In the genomic region with DNA sequence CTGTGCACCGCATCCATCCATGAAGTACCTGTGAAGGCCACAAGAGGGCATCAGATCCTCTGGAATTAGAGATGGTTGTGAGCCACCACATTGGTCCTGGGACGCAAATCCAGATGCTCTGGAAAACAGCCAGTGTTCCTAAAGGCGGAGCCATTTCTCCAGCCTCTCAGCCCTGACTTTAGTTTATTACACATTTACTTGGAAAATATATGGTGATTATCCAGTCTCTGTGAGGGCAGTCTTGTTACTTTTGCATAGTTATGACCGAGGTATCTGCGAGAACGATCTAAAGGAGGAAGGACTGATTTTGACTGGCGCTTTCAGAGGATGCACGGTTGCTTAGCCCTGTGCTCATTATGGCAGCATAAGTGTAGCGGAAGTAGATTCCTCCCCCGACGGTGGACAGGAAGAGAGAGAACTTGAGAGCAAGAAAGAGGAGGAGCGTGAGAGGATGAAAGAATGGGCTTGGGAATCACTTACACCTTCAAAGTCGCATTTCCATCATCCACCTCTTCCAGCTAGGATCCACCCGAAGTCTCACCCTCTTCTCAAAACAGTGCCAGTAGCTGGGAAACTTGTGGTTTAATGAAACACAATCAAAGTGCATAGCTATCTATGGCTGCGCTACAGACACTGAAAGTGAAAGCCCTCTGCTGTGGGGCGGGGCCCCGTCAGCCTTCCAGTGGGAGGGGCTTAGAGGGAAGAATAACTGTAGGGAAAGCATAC, we compare ENCODE assay signal across 8 mouse cellular contexts. TPM values are rescaled to one million over a fixed set of nuclear protein-coding genes. Genes with fewer than 3 reads are reported as not detected.
DNase-seq lines count a peak whose midpoint lies in the region; ATAC-seq and TF ChIP-seq lines count a peak whose summit lies in the region.

No protein-coding gene starts in this region.

- H3K27ac ChIP-seq in embryonic facial prominence, embryonic 13.5 days, result peak overlapping the region; percentile 88
- peak overlapping the region; percentile 67 for H3K27ac ChIP-seq in limb, embryonic 14.5 days (replicated peaks; ENCODE audit: low read depth, low read length)
- peak overlapping the region; percentile 48 for H3K27ac ChIP-seq in midbrain, postnatal 0 days (ENCODE audit: low read depth, low read length)

- peak; percentile 56; the same call in 1 of the 2 replicates for ATAC-seq in embryonic facial prominence, embryonic 13.5 days (ENCODE audit: insufficient number of reproducible peaks, insufficient read depth, low FRiP score, low TSS enrichment, low read depth)
- ATAC-seq in limb, embryonic 14.5 days (ENCODE audit: low FRiP score, low read depth), result peak; percentile 92
- peak; percentile 90 for ATAC-seq in midbrain, postnatal 0 days (ENCODE audit: low FRiP score)

- peak; percentile 84 for DNase-seq in 416B (ENCODE audit: low read depth)
- peak; percentile 84 to 86 for DNase-seq in adrenal gland, postnatal 36 days
- DNase-seq in heart, adult 8-10 months (ENCODE audit: low spot score), result peak; percentile 89
- DNase-seq in kidney, adult 9 months, result peak; percentile 93
- peak; percentile 97 for DNase-seq in limb, embryonic 14.5 days (ENCODE audit: low spot score)
- DNase-seq in midbrain, postnatal 0 days (ENCODE audit: low spot score), result peak; percentile 92
- peak; percentile 33 to 55 for DNase-seq in spleen, postnatal 14 days (ENCODE audit: low spot score in 2 of 2)

- WGBS in embryonic facial prominence, embryonic 13.5 days, result 8% methylated on average over 17 of the region's 17 CpGs
- 7% methylated on average over 17 of the region's 17 CpGs for WGBS in limb, embryonic 14.5 days
- 14% methylated on average over 17 of the region's 17 CpGs for WGBS in midbrain, postnatal 0 days

- no peaks in the 10 kb centered on the region; the same call in 1 of the 2 replicates for H3K4me1 ChIP-seq in embryonic facial prominence, embryonic 13.5 days
- 0 out of 2 replicates have a peak, but pooled peaks cover 3% of the 10 kb centered on the region for H3K4me1 ChIP-seq in limb, embryonic 14.5 days (ENCODE audit: control insufficient read depth, insufficient read depth, low read length)
- no peaks in the 10 kb centered on the region for H3K4me1 ChIP-seq in midbrain, postnatal 0 days (ENCODE audit: insufficient read depth, low read length)

- peak overlapping the region; percentile 65 for H3K4me2 ChIP-seq in embryonic facial prominence, embryonic 13.5 days
- peak overlapping the region; percentile 49 for H3K4me2 ChIP-seq in limb, embryonic 14.5 days (replicated peaks; ENCODE audit: low read depth, low read length, severe bottlenecking)
- peak overlapping the region; percentile 43 for H3K4me2 ChIP-seq in midbrain, postnatal 0 days (ENCODE audit: low read depth, low read length, poor library complexity, severe bottlenecking)

- 0 out of 2 replicates have a peak, but pooled peaks cover 5% of the 10 kb centered on the region for H3K27me3 ChIP-seq in embryonic facial prominence, embryonic 13.5 days
- H3K27me3 ChIP-seq in limb, embryonic 14.5 days (ENCODE audit: control insufficient read depth, insufficient read depth, low read length), result no peaks in the 10 kb centered on the region
- H3K27me3 ChIP-seq in midbrain, postnatal 0 days (ENCODE audit: insufficient read depth, low read length), result no peaks in the 10 kb centered on the region

- H3K36me3 ChIP-seq in embryonic facial prominence, embryonic 13.5 days, result no peaks in the 10 kb centered on the region
- no peaks in the 10 kb centered on the region for H3K36me3 ChIP-seq in limb, embryonic 14.5 days (ENCODE audit: control insufficient read depth, insufficient read depth, low read length)
- H3K36me3 ChIP-seq in midbrain, postnatal 0 days (ENCODE audit: insufficient read depth, low read length), result no peaks in the 10 kb centered on the region

- TF ChIP-seq POLR2A in limb, embryonic 14.5 days (IDR thresholded peaks at IDR 0.05; ENCODE audit: borderline replicate concordance, extremely low read depth, insufficient read depth, insufficient read length), result 0 out of 2 replicates have a peak, but pooled peaks have one; percentile 11

- H3K9ac ChIP-seq in embryonic facial prominence, embryonic 13.5 days, result peak overlapping the region; percentile 53
- H3K9ac ChIP-seq in limb, embryonic 14.5 days (ENCODE audit: low read depth, low read length, severe bottlenecking), result peak overlapping the region; percentile 42
- H3K9ac ChIP-seq in midbrain, postnatal 0 days (replicated peaks; ENCODE audit: low read length, poor library complexity, severe bottlenecking), result no peak overlapping the region; the same call in 1 of the 2 replicates

- TF ChIP-seq CTCF in midbrain, postnatal 0 days (IDR thresholded peaks at IDR 0.05), result peak; percentile 97

- H3K9me3 ChIP-seq in embryonic facial prominence, embryonic 13.5 days, result no peaks in the 10 kb centered on the region
- no peaks in the 10 kb centered on the region for H3K9me3 ChIP-seq in limb, embryonic 14.5 days (ENCODE audit: control insufficient read depth, low read length)
- no peaks in the 10 kb centered on the region for H3K9me3 ChIP-seq in midbrain, postnatal 0 days (ENCODE audit: low read length)

- peak overlapping the region; percentile 47 for H3K4me3 ChIP-seq in embryonic facial prominence, embryonic 13.5 days
- peak overlapping the region; percentile 39 for H3K4me3 ChIP-seq in limb, embryonic 14.5 days (replicated peaks; ENCODE audit: low read length)
- peak overlapping the region; percentile 33 for H3K4me3 ChIP-seq in midbrain, postnatal 0 days (ENCODE audit: low read depth, low read length)

RNA-seq across cellular contexts. Expression of gene Usp18, which starts 26.5 kb away (rescaled TPM):
- 1 to 10 TPM; 3.5 to 4.2 TPM for total RNA-seq in adrenal gland, postnatal 36 days (2021)
- 1.6 and 1.8 TPM in 2 replicates for polyA plus RNA-seq in embryonic facial prominence, embryonic 13.5 days (2015; fragmentation: Nextera tagmentation; extraction: Ambion mirVana)
- total RNA-seq in heart, adult 8-10 months (2022), result 1 to 10 TPM in 1 of 4 experiments, under 1 TPM in 3; 0.69 to 1.1 (median 0.93) TPM
- 1.0 and 1.1 TPM in 2 replicates for polyA plus RNA-seq in limb, embryonic 14.5 days (2012; rRNA removed)
- 1.5 and 1.8 TPM in 2 replicates for polyA plus RNA-seq in limb, embryonic 14.5 days (2014; fragmentation: Nextera tagmentation; extraction: Ambion mirVana)
- 1.1 and 2.5 TPM in 2 replicates for total RNA-seq in midbrain, postnatal 0 days (2014; rRNA removed)
- 2.0 and 3.8 TPM in 2 replicates for polyA plus RNA-seq in midbrain, postnatal 0 days (2015; fragmentation: Nextera tagmentation; extraction: Ambion mirVana)

RNA-seq across cellular contexts. Expression of gene Slc6a13, which starts 27.8 kb away (rescaled TPM):
- total RNA-seq in adrenal gland, postnatal 36 days (2021), result 1 to 10 TPM in 1 of 2 experiments, under 1 TPM in 1; 0.59 to 1.8 TPM
- polyA plus RNA-seq in embryonic facial prominence, embryonic 13.5 days (2015; fragmentation: Nextera tagmentation; extraction: Ambion mirVana), result 1.6 and 1.9 TPM in 2 replicates
- total RNA-seq in heart, adult 8-10 months (2022), result under 1 TPM in 2 of 4 experiments, not detected in 2; 0.46 to 0.49 TPM
- 3.2 and 3.3 TPM in 2 replicates for polyA plus RNA-seq in limb, embryonic 14.5 days (2012; rRNA removed)
- polyA plus RNA-seq in limb, embryonic 14.5 days (2014; fragmentation: Nextera tagmentation; extraction: Ambion mirVana), result 2.4 and 2.6 TPM in 2 replicates
- 53.1 and 59.4 TPM in 2 replicates for total RNA-seq in midbrain, postnatal 0 days (2014; rRNA removed)
- polyA plus RNA-seq in midbrain, postnatal 0 days (2015; fragmentation: Nextera tagmentation; extraction: Ambion mirVana), result 61.7 and 65.3 TPM in 2 replicates

Comparison
In these comparisons a context has a peak if more than half of its experiments do, and no peak if none do; other contexts are left out.
1. Peak in every context shown above with its lines: DNase-seq, ATAC-seq, H3K4me3 ChIP-seq and H3K27ac ChIP-seq.
2. DNase-seq: peak in every context shown above with its lines; median percentile 97 in limb, embryonic 14.5 days; 93 in kidney, adult 9 months; 92 in midbrain, postnatal 0 days; 89 in heart, adult 8-10 months; 85 in adrenal gland, postnatal 36 days; 84 in 416B; 44 in spleen, postnatal 14 days.
3. RNA of gene Slc6a13, which starts 27.8 kb away (total RNA-seq): 53.1 to 59.4 TPM in midbrain, postnatal 0 days; 0.59 to 1.8 TPM in adrenal gland, postnatal 36 days and 0.46 to 0.49 TPM in heart, adult 8-10 months; every median in the first group is over 10 times any median in the second.